22 mouse cellular contexts compared by ENCODE assay signal in genomic region chr12:34594167-34594793, GRCm38 (mm10).
A peak's percentile ranks its signal among the peaks of the same experiment; 100 is the strongest.
DNase-seq lines count a peak whose midpoint lies in the region; ATAC-seq and TF ChIP-seq lines count a peak whose summit lies in the region.
"Had no signal": no experiment of that assay in that cellular context is flagged by ENCODE, and none has a peak within 500 bp of the region (broad histone marks: within the 10 kb centered on the region; RNA-seq: fewer than 3 reads in every experiment).

No protein-coding gene starts in this region.

- no peak for TF ChIP-seq POLR2A in lung, adult 2 months (IDR thresholded peaks at IDR 0.05; ENCODE audit: borderline replicate concordance, extremely low read depth, low read depth, low read length)

- TF ChIP-seq CTCF in lung, adult 2 months (IDR thresholded peaks at IDR 0.05; ENCODE audit: insufficient read depth, low read length) = no peak

- 0 out of 2 replicates have a peak, but pooled peaks cover 3% of the 10 kb centered on the region for H3K27me3 ChIP-seq in limb, embryonic 13.5 days
- H3K27me3 ChIP-seq: embryonic facial prominence, embryonic 12.5 days; forebrain, embryonic 13.5 days; forebrain, embryonic 15.5 days had no signal

- no peaks in the 10 kb centered on the region for H3K79me2 ChIP-seq in macrophage (ENCODE audit: inconsistent target)

- H3K27ac ChIP-seq in limb, embryonic 13.5 days = no peak overlapping the region
- H3K27ac ChIP-seq in macrophage = peak overlapping the region; percentile 49
- H3K27ac ChIP-seq: embryonic facial prominence, embryonic 10.5 days; embryonic facial prominence, embryonic 12.5 days; forebrain, embryonic 13.5 days; forebrain, embryonic 15.5 days had no signal

- H3K4me3 ChIP-seq in limb, embryonic 13.5 days = no peak overlapping the region
- H3K4me3 ChIP-seq in macrophage (ENCODE audit: inconsistent target) = no peak overlapping the region
- H3K4me3 ChIP-seq in lung, adult 2 months (replicated peaks; ENCODE audit: extremely low read depth, low read depth, low read length) = no peak overlapping the region
- H3K4me3 ChIP-seq: embryonic facial prominence, embryonic 10.5 days; embryonic facial prominence, embryonic 12.5 days; forebrain, embryonic 13.5 days; forebrain, embryonic 15.5 days had no signal

- H3K4me1 ChIP-seq in limb, embryonic 13.5 days = peaks cover 13% of the 10 kb centered on the region
- H3K4me1 ChIP-seq in lung, adult 2 months (ENCODE audit: control insufficient read depth, insufficient read depth, low read length) = no peaks in the 10 kb centered on the region
- H3K4me1 ChIP-seq: embryonic facial prominence, embryonic 10.5 days; embryonic facial prominence, embryonic 12.5 days; forebrain, embryonic 13.5 days; forebrain, embryonic 15.5 days had no signal

- H3K36me3 ChIP-seq in limb, embryonic 13.5 days = no peaks in the 10 kb centered on the region
- no peaks in the 10 kb centered on the region for H3K36me3 ChIP-seq in macrophage (ENCODE audit: inconsistent target)
- H3K36me3 ChIP-seq: embryonic facial prominence, embryonic 10.5 days; embryonic facial prominence, embryonic 12.5 days; forebrain, embryonic 15.5 days had no signal

- no peaks in the 10 kb centered on the region for H3K9me3 ChIP-seq in limb, embryonic 13.5 days
- H3K9me3 ChIP-seq: embryonic facial prominence, embryonic 10.5 days; embryonic facial prominence, embryonic 12.5 days; forebrain, embryonic 13.5 days; forebrain, embryonic 15.5 days had no signal

- H3K4me2 ChIP-seq in limb, embryonic 13.5 days (replicated peaks) = no peak overlapping the region
- H3K4me2 ChIP-seq: embryonic facial prominence, embryonic 12.5 days; forebrain, embryonic 13.5 days; forebrain, embryonic 15.5 days had no signal

- 15% methylated on average over 10 of the region's 10 CpGs for WGBS in limb, embryonic 13.5 days
- 59% methylated on average over 10 of the region's 10 CpGs for WGBS in macrophage (ENCODE audit: missing documents)
- WGBS in lung, adult 2 months = 74% methylated on average over 10 of the region's 10 CpGs

- peak; percentile 61; the same call in 1 of the 2 replicates for ATAC-seq in limb, embryonic 13.5 days (ENCODE audit: low FRiP score, low read depth)
- ATAC-seq: activated CD4-positive, CD25-positive, alpha-beta regulatory T cell, adult 4 months; forebrain, embryonic 13.5 days; forebrain, embryonic 15.5 days; forebrain, postnatal 0 days; Patski had no signal

- no peak overlapping the region for H3K9ac ChIP-seq in limb, embryonic 13.5 days
- H3K9ac ChIP-seq: embryonic facial prominence, embryonic 12.5 days; forebrain, embryonic 13.5 days; forebrain, embryonic 15.5 days; forebrain, postnatal 0 days had no signal

- peak; percentile 54 for DNase-seq in forelimb bud, embryonic 11.5 days (ENCODE audit: low read depth, low spot score)
- DNase-seq in hindlimb bud, embryonic 11.5 days (ENCODE audit: extremely low spot score, low read depth, low spot score) = peak; percentile 58
- no peak for DNase-seq in cerebellum, postnatal 25 days
- DNase-seq in Muller cell, postnatal 12 days (ENCODE audit: inconsistent ontology term) = no peak
- no peak for DNase-seq in lung, adult 2 months
- DNase-seq: adrenal gland, adult 8-10 months; adrenal gland, postnatal 14 days; adrenal gland, postnatal 36 days; cerebellum, adult 11 months; cerebellum, adult 18-20 months; cerebellum, adult 8-10 months; cerebellum, adult 9-11 months; cerebellum, postnatal 14 days; forebrain, postnatal 0 days had no signal

Comparison
In these comparisons a context has a peak if more than half of its experiments do, and no peak if none do; other contexts are left out.
1. DNase-seq: peak in forelimb bud, embryonic 11.5 days (single experiment) and hindlimb bud, embryonic 11.5 days (single experiment); none in cerebellum, postnatal 25 days (0 of 2), Muller cell, postnatal 12 days (single experiment) and lung, adult 2 months (single experiment).